Mouse (Mus musculus) neural tube, embryonic 11.5 days (tissue): ENCODE data around the gene Rhox6. TPM values are rescaled to one million over a fixed set of nuclear protein-coding genes. Genes with fewer than 3 reads are reported as not detected.
A peak's percentile ranks its signal among the peaks of the same experiment; 100 is the strongest.
"Not testable (repeated sequence)": the region's sequence is repeated elsewhere in the genome, so short reads cannot be mapped to it uniquely, and the experiment has no call there.

ENCODE experiments used
- ATAC-seq: fragments of 200-750 bp; cut with Nextera tagmentation; 2 replicates; pipeline ENCODE4 v1.8.0; 2017; ENCODE audit warnings: moderate number of reproducible peaks, mild to moderate bottlenecking, moderate TSS enrichment, moderate library complexity; ENCODE audit not compliant: insufficient read depth, low FRiP score, low TSS enrichment
- DNase-seq: peaks from one replicate; pipeline ENCODE4 v3.0.0-alpha.2; 2015; ENCODE audit warnings: low spot score
- H3K27ac ChIP-seq: fragments of 300-500 bp; sonication (generic); 2 replicates; pipeline ENCODE4 v1.5.1; 2014; ENCODE audit warnings: low read depth, mild to moderate bottlenecking, low read length
- H3K27me3 ChIP-seq: fragments of 300-500 bp; sonication (generic); 2 replicates; pipeline ENCODE4 v1.6.1; 2014; ENCODE audit warnings: mild to moderate bottlenecking, low read length, mixed read lengths; ENCODE audit not compliant: control insufficient read depth, insufficient read depth
- H3K36me3 ChIP-seq: fragments of 300-500 bp; sonication (generic); 2 replicates; pipeline ENCODE4 v1.6.1; 2014; ENCODE audit warnings: mild to moderate bottlenecking, low read length, moderate library complexity, mixed read lengths; ENCODE audit not compliant: control insufficient read depth, insufficient read depth
- H3K4me1 ChIP-seq: fragments of 300-500 bp; sonication (generic); 2 replicates; pipeline ENCODE4 v1.6.1; 2014; ENCODE audit warnings: low read length, mixed read lengths; ENCODE audit not compliant: control insufficient read depth, insufficient read depth
- H3K4me2 ChIP-seq: fragments of 300-500 bp; sonication (generic); 2 replicates; pipeline ENCODE4 v1.6.1; 2014; ENCODE audit warnings: low read depth, mild to moderate bottlenecking, moderate library complexity
- H3K4me3 ChIP-seq: fragments of 300-500 bp; sonication (generic); 2 replicates; pipeline ENCODE4 v1.5.1; 2014; ENCODE audit warnings: low read depth, low read length
- H3K9ac ChIP-seq: fragments of 300-500 bp; sonication (generic); 2 replicates; pipeline ENCODE4 v1.6.1; 2014; ENCODE audit warnings: mild to moderate bottlenecking, low read length
- H3K9me3 ChIP-seq: fragments of 300-500 bp; sonication (generic); 2 replicates; pipeline ENCODE4 v1.6.1; 2016; ENCODE audit warnings: low read length; ENCODE audit not compliant: control insufficient read depth
- WGBS: fragments of 180-500 bp; shearing (Covaris S2); extraction: QIAGEN DNeasy Blood & Tissue Kit; methylation state at CpG from one replicate; pipeline ENCODE4 v1.1.7; 2014; 5-methylcytosine and 5-hydroxymethylcytosine counted together
- polyA plus RNA-seq: library from polyadenylated mRNA; unstranded; fragments of >200 nt; fragmentation: Nextera tagmentation; extraction: Ambion mirVana; gene quantifications from 2 replicates; pipeline ENCODE4 v1.2.1, GENCODE M21; 2014

The Rhox6 gene
- polyA plus RNA-seq: not detected in 2 replicates

GRCm38 (mm10) chrX:37826610-37827009 is at the start of gene Rhox6:
TSS of gene Rhox6 (plus strand) at chrX:37826910.
- not testable (repeated sequence) for H3K4me1 ChIP-seq, H3K36me3 ChIP-seq, H3K4me3 ChIP-seq, H3K4me2 ChIP-seq, H3K27me3 ChIP-seq, H3K27ac ChIP-seq, H3K9me3 ChIP-seq, DNase-seq, ATAC-seq, H3K9ac ChIP-seq
- 84% methylated on average over 4 of the region's 12 CpGs for WGBS

GRCm38 (mm10) chrX:37807286-37808080 is 19.2 kb upstream of the Rhox6 start:
- 86% methylated on average over 13 of the region's 15 CpGs for WGBS
- ATAC-seq: no peak

GRCm38 (mm10) chrX:37809396-37809795 is 17.3 kb upstream of the Rhox6 start:
- H3K27me3 ChIP-seq: no peaks in the 10 kb centered on the region
- no peak for DNase-seq
- H3K4me3 ChIP-seq: no peak overlapping the region
- H3K4me2 ChIP-seq: no peak overlapping the region
- no peaks in the 10 kb centered on the region for H3K4me1 ChIP-seq
- H3K27ac ChIP-seq: no peak overlapping the region
- WGBS: 85% methylated on average over 2 of the region's 2 CpGs
- H3K9me3 ChIP-seq: no peaks in the 10 kb centered on the region
- ATAC-seq: no peak
- H3K9ac ChIP-seq: no peak overlapping the region
- no peaks in the 10 kb centered on the region for H3K36me3 ChIP-seq

More at GRCm38 (mm10) chrX:37807286-37808080, 19.2 kb upstream of the Rhox6 start:
- H3K9ac ChIP-seq: no peak overlapping the region
- no peaks in the 10 kb centered on the region for H3K27me3 ChIP-seq
- no peaks in the 10 kb centered on the region for H3K9me3 ChIP-seq
- H3K4me3 ChIP-seq: no peak overlapping the region
- no peaks in the 10 kb centered on the region for H3K4me1 ChIP-seq
- H3K36me3 ChIP-seq: no peaks in the 10 kb centered on the region
- no peak overlapping the region for H3K27ac ChIP-seq
- no peak overlapping the region for H3K4me2 ChIP-seq
- no peak for DNase-seq

GRCm38 (mm10) chrX:37811179-37811578 is 15.5 kb upstream of the Rhox6 start:
- WGBS: 28% methylated on average over 5 of the region's 5 CpGs
- Histone ChIP-seq H3K4me2 (no peak overlapping the region), H3K4me1 (no peaks in the 10 kb centered on the region), H3K9ac (no peak overlapping the region), H3K27me3 (no peaks in the 10 kb centered on the region), H3K9me3 (no peaks in the 10 kb centered on the region), H3K27ac (no peak overlapping the region), H3K36me3 (no peaks in the 10 kb centered on the region), H3K4me3 (no peak overlapping the region)
- ATAC-seq (no peak), DNase-seq (peak; percentile 17)

GRCm38 (mm10) chrX:37815665-37816064 is 11.0 kb upstream of the Rhox6 start:
- no peaks in the 10 kb centered on the region for H3K9me3 ChIP-seq
- H3K36me3 ChIP-seq: no peaks in the 10 kb centered on the region
- ATAC-seq (no peak), DNase-seq (no peak)
- no peaks in the 10 kb centered on the region for H3K4me1 ChIP-seq
- H3K4me3 ChIP-seq: no peak overlapping the region
- H3K27me3 ChIP-seq: no peaks in the 10 kb centered on the region
- whole genome bisulfite sequencing: 75% methylated on average over 10 of the region's 10 CpGs
- H3K4me2 ChIP-seq: no peak overlapping the region
- H3K9ac ChIP-seq: no peak overlapping the region
- no peak overlapping the region for H3K27ac ChIP-seq

- H3K9ac ChIP-seq, DNase-seq, H3K27me3 ChIP-seq, H3K4me3 ChIP-seq, H3K4me2 ChIP-seq, H3K36me3 ChIP-seq, ATAC-seq, H3K9me3 ChIP-seq, H3K4me1 ChIP-seq, H3K27ac ChIP-seq: not testable (repeated sequence)
- 77% methylated on average over 6 of the region's 8 CpGs for WGBS
Observed at GRCm38 (mm10) chrX:37831386-37831785, 4.7 kb downstream of the Rhox6 start, which contains the start of gene Rhox7a. TSS of gene Rhox7a (plus strand) at chrX:37831686.

- Histone ChIP-seq H3K4me3 (no peak overlapping the region), H3K9ac (no peak overlapping the region), H3K36me3 (no peaks in the 10 kb centered on the region), H3K27me3 (no peaks in the 10 kb centered on the region), H3K27ac (no peak overlapping the region), H3K4me2 (no peak overlapping the region), H3K9me3 (no peaks in the 10 kb centered on the region), H3K4me1 (no peaks in the 10 kb centered on the region)
- no peak for DNase-seq
- 85% methylated on average over 2 of the region's 2 CpGs for WGBS
- no peak for ATAC-seq
Observed at GRCm38 (mm10) chrX:37871641-37872040, 44.9 kb downstream of the Rhox6 start.

GRCm38 (mm10) chrX:37878844-37879243 is 52.1 kb downstream of the Rhox6 start, which contains the start of gene Rhox8:
TSS of gene Rhox8 (minus strand) at chrX:37878944.
- no peak for DNase-seq
- H3K36me3 ChIP-seq: no peaks in the 10 kb centered on the region
- no peak within 1 kb of the TSS for H3K4me3 ChIP-seq
- H3K27me3 ChIP-seq: no peaks in the 10 kb centered on the region
- no peak within 1 kb of the TSS for H3K27ac ChIP-seq
- H3K9ac ChIP-seq: no peak within 1 kb of the TSS
- no peaks in the 10 kb centered on the region for H3K4me1 ChIP-seq
- no peak within 1 kb of the TSS for H3K4me2 ChIP-seq
- 78% methylated on average over 4 of the region's 4 CpGs for WGBS
- H3K9me3 ChIP-seq: no peaks in the 10 kb centered on the region
- no peak for ATAC-seq
